Mouse (Mus musculus) brain, embryonic 14.5 days (tissue): ENCODE results near the gene Cfap77.

Source experiments
- CTCF ChIP-seq: fragments of 200-500 bp; IDR thresholded peaks from 2 replicates; pipeline ENCODE4 v1.5.1; 2012; ENCODE audit warnings: inconsistent platforms, mild to moderate bottlenecking, moderate library complexity, borderline replicate concordance; ENCODE audit not compliant: insufficient read depth, insufficient read length; ENCODE audit errors: extremely low read depth
- POLR2A ChIP-seq: fragments of 200-500 bp; IDR thresholded peaks from 2 replicates; pipeline ENCODE4 v1.6.1; 2012; ENCODE audit warnings: mild to moderate bottlenecking, inconsistent platforms, borderline replicate concordance; ENCODE audit not compliant: poor library complexity, insufficient read depth, insufficient read length, severe bottlenecking; ENCODE audit errors: extremely low read depth

- TF ChIP-seq CTCF, result no peak
- TF ChIP-seq POLR2A, result no peak
Observed at GRCm38 (mm10) chr2:29054545-29054935, 326 bp downstream of the Cfap77 start.
